Mouse (Mus musculus): Measurements from ENCODE around the gene D930020B18Rik. TPM values are rescaled to one million over a fixed set of nuclear protein-coding genes. Genes with fewer than 3 reads are reported as not detected.

The D930020B18Rik gene
- polyA plus RNA-seq, 1 experiment from 2014 or later: 2.2 TPM

DNA sequence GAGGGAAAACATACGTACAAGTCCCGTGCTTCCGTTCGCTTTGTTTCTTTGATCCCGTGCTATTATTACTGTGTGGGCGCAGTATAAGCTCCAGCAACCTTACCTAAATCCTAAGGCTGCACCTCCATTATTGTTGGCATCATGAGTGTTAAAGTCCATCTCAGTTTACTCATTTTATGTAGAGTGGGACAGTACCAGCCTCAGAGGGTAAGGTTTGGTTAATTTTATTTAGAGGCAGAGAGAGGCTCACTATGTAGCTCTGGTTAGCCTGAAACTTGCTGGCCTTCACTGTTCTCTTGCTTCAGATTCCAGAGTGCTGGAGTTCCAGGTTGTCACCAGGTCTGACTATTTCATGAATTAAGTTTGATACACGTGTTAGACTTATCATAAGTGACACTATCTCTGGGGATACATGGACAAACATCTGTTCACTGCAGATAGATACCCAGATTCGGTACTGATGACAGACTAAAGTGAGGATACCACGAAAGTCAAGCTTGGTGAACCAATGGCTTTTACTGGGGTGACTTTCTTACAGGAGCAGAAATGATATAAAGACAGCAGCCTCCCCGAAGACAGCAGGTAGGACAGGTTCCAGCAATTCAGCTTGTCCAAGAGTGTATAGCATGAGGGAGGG lies 14.1 kb upstream of the D930020B18Rik start:
- DNase-seq (ENCODE audit: low spot score): no peak
- no peak for ATAC-seq (ENCODE audit: low read depth)
- H3K9ac ChIP-seq (ENCODE audit: low read depth, low read length): no peak overlapping the region
- H3K4me2 ChIP-seq (ENCODE audit: low read depth, low read length): peak overlapping the region; percentile 52; the same call in 1 of the 2 replicates
- WGBS: 81% methylated on average over 10 of the region's 10 CpGs
- H3K36me3 ChIP-seq (ENCODE audit: control insufficient read depth, insufficient read depth, low read length): peaks cover 6% of the 10 kb centered on the region
- peaks cover 13% of the 10 kb centered on the region for H3K4me1 ChIP-seq (ENCODE audit: control insufficient read depth, insufficient read depth, low read length)
- no peak overlapping the region for H3K4me3 ChIP-seq (ENCODE audit: low read depth, low read length)
- H3K27me3 ChIP-seq (replicated peaks; ENCODE audit: control insufficient read depth, insufficient read depth, low read length): no peaks in the 10 kb centered on the region
- no peak overlapping the region for H3K27ac ChIP-seq (replicated peaks; ENCODE audit: low read depth, low read length)
- H3K9me3 ChIP-seq (ENCODE audit: control insufficient read depth, low read length): no peaks in the 10 kb centered on the region

DNA sequence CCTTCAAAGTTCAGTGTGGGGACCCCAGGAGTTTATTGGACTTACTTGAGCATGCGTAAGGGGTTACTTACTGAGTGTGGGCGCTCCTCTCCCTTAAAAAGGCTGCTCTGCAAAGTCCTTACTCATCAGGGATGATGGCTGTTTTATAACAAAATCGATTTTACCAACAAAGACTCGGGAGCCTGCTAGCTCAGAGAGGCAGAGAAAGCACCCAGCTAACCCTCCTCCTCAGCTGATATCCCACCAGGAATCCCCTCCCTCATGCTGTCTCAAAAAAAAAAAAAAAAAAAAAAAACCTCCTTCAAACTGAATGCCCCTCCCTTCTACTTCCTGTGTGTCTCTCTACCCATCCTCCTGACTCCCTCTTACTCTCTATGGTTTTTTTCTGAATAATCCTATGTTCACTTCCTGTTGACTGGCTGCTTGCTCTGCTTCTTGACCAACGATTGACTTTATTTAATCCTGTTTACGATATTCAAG lies 12.8 kb upstream of the D930020B18Rik start:
- Histone ChIP-seq H3K9me3 (ENCODE audit: control insufficient read depth, low read length) (no peaks in the 10 kb centered on the region), H3K9ac (ENCODE audit: low read depth, low read length) (no peak overlapping the region), H3K4me1 (ENCODE audit: control insufficient read depth, insufficient read depth, low read length) (peaks cover 13% of the 10 kb centered on the region), H3K4me2 (ENCODE audit: low read depth, low read length) (no peak overlapping the region), H3K4me3 (ENCODE audit: low read depth, low read length) (no peak overlapping the region), H3K27ac (replicated peaks; ENCODE audit: low read depth, low read length) (no peak overlapping the region), H3K27me3 (replicated peaks; ENCODE audit: control insufficient read depth, insufficient read depth, low read length) (no peaks in the 10 kb centered on the region), H3K36me3 (ENCODE audit: control insufficient read depth, insufficient read depth, low read length) (no peaks in the 10 kb centered on the region)
- DNase-seq (ENCODE audit: low spot score): no peak
- 85% methylated on average over 6 of the region's 6 CpGs for WGBS
- no peak for ATAC-seq (ENCODE audit: low read depth)

DNA sequence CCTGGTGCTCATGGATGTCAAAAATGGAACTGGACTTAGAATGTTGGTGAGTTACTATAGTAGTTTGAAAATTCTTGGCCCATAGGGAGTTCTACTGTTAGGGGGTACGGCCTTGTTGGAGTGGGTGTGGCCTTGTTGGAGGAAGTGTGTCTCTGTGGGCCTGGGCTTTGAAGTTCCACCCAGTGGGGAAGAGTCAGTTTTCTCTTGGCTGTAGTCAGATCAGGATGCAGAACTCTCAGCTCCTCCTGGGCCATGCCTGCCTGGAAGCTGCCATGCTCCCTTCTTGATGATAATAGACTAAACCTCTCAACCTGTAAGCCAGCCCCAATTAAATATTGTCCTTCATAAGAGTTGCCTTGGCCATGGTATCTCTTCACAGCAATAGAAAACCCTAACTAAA lies 7.2 kb upstream of the D930020B18Rik start:
- H3K27ac ChIP-seq (replicated peaks; ENCODE audit: low read depth, low read length): no peak overlapping the region
- no peak overlapping the region for H3K4me3 ChIP-seq (ENCODE audit: low read depth, low read length)
- no peaks in the 10 kb centered on the region for H3K27me3 ChIP-seq (replicated peaks; ENCODE audit: control insufficient read depth, insufficient read depth, low read length)
- no peaks in the 10 kb centered on the region for H3K36me3 ChIP-seq (ENCODE audit: control insufficient read depth, insufficient read depth, low read length)
- H3K9ac ChIP-seq (ENCODE audit: low read depth, low read length): no peak overlapping the region
- no peaks in the 10 kb centered on the region for H3K4me1 ChIP-seq (ENCODE audit: control insufficient read depth, insufficient read depth, low read length)
- no peak overlapping the region for H3K4me2 ChIP-seq (ENCODE audit: low read depth, low read length)
- no peak for ATAC-seq (ENCODE audit: low read depth)
- no peaks in the 10 kb centered on the region for H3K9me3 ChIP-seq (ENCODE audit: control insufficient read depth, low read length)
- WGBS: 47% methylated on average over 1 of the region's 1 CpGs
- DNase-seq (ENCODE audit: low spot score): no peak

DNA sequence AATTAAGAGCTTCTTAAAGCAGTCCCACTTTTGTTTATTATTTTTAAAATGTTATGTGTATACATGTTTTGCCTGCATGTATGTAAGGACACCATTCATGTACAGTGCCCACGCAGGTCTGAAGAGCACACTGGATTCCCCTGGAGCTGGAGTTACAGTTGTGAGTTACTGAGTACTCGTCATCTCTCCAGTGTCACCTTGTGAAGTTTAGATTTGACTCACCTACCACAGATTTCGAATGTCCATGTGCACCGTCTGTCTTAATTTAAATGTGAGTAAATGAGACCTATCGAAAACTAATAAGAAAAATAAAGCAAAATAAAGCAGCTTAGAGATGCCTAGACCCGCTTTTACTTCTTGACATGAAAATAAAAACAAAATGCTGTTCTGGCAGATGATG lies 5.1 kb upstream of the D930020B18Rik start:
- no peak for ATAC-seq (ENCODE audit: low read depth)
- H3K4me2 ChIP-seq (ENCODE audit: low read depth, low read length): no peak overlapping the region
- no peak overlapping the region for H3K27ac ChIP-seq (replicated peaks; ENCODE audit: low read depth, low read length)
- H3K9me3 ChIP-seq (ENCODE audit: control insufficient read depth, low read length): no peaks in the 10 kb centered on the region
- DNase-seq (ENCODE audit: low spot score): no peak
- H3K9ac ChIP-seq (ENCODE audit: low read depth, low read length): no peak overlapping the region
- WGBS: 90% methylated on average over 6 of the region's 6 CpGs
- no peaks in the 10 kb centered on the region for H3K36me3 ChIP-seq (ENCODE audit: control insufficient read depth, insufficient read depth, low read length)
- H3K4me3 ChIP-seq (ENCODE audit: low read depth, low read length): no peak overlapping the region
- H3K4me1 ChIP-seq (ENCODE audit: control insufficient read depth, insufficient read depth, low read length): no peaks in the 10 kb centered on the region
- H3K27me3 ChIP-seq (replicated peaks; ENCODE audit: control insufficient read depth, insufficient read depth, low read length): 0 out of 2 replicates have a peak, but pooled peaks cover 3% of the 10 kb centered on the region

DNA sequence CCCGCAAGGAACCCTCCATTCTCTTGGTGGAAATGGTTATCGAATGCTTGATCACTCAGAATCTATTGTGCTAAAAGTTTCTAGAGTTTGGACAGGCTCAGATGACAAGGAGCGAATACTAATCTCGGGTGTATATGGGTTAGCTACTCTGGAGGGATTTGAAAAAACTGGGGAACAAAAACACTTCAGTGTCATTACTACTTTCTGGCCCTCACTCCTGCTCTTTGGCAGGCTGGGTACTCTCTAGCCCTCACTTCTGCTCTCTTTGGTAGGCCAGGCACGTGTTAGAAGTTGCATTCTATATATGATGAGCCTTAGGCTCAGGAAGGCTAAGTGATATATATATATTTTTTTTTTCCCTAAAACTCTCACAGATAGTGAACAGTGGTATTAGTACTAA lies 1.8 kb upstream of the D930020B18Rik start:
- DNase-seq (ENCODE audit: low spot score) (no peak), ATAC-seq (ENCODE audit: low read depth) (no peak)
- Histone ChIP-seq H3K9me3 (ENCODE audit: control insufficient read depth, low read length) (no peaks in the 10 kb centered on the region), H3K4me2 (ENCODE audit: low read depth, low read length) (no peak overlapping the region), H3K4me1 (ENCODE audit: control insufficient read depth, insufficient read depth, low read length) (peaks cover 3% of the 10 kb centered on the region; the same call in 1 of the 2 replicates), H3K9ac (ENCODE audit: low read depth, low read length) (no peak overlapping the region), H3K36me3 (ENCODE audit: control insufficient read depth, insufficient read depth, low read length) (no peaks in the 10 kb centered on the region), H3K4me3 (ENCODE audit: low read depth, low read length) (no peak overlapping the region), H3K27me3 (replicated peaks; ENCODE audit: control insufficient read depth, insufficient read depth, low read length) (peaks cover 25% of the 10 kb centered on the region), H3K27ac (replicated peaks; ENCODE audit: low read depth, low read length) (no peak overlapping the region)
- 76% methylated on average over 5 of the region's 5 CpGs for WGBS

DNA sequence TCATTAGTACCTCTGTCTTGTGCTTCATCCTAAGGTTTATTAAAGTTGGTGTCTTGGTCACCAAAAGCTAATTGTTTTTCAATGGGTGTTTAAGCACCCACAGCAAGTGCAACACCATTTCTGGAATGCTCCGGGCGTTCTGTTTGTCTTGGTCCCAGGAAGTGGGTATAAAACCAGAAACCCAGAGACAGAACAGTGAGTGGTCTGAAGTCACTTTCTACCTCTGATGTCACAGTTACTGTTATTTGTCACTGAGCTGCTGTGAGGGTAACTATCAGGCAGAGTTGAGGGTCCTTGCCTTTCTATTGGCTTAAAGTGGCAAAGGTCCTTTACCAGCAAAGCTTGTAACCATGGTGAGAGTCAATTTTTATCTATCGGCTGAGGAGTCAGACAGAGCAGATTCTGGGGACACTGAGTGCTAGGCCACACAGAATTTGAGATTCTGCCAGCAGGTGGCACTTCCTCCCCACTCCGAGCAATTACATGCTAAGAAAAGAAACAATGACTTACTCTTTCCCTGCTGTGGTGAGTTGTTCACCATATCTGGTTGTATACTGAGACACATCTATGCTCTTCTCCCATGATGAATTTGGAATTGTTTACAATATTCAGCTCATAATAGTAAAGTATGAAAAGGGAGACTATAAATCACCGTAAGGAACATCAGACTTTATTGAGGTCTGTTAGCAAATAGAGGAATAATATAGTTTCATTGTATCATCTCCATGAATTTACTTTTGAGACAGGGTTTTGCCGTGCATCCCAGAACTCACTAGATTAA lies 1.0 kb upstream of the D930020B18Rik start:
- H3K4me3 ChIP-seq (ENCODE audit: low read depth, low read length): no peak overlapping the region
- 53% methylated on average over 6 of the region's 6 CpGs for WGBS
- H3K9ac ChIP-seq (ENCODE audit: low read depth, low read length): no peak overlapping the region
- no peaks in the 10 kb centered on the region for H3K9me3 ChIP-seq (ENCODE audit: control insufficient read depth, low read length)
- H3K4me1 ChIP-seq (ENCODE audit: control insufficient read depth, insufficient read depth, low read length): peaks cover 3% of the 10 kb centered on the region; the same call in 1 of the 2 replicates
- peaks cover 25% of the 10 kb centered on the region for H3K27me3 ChIP-seq (replicated peaks; ENCODE audit: control insufficient read depth, insufficient read depth, low read length)
- no peaks in the 10 kb centered on the region for H3K36me3 ChIP-seq (ENCODE audit: control insufficient read depth, insufficient read depth, low read length)
- H3K27ac ChIP-seq (replicated peaks; ENCODE audit: low read depth, low read length): no peak overlapping the region
- H3K4me2 ChIP-seq (ENCODE audit: low read depth, low read length): peak overlapping the region; percentile 96
- DNase-seq (ENCODE audit: low spot score) (peak; percentile 65), ATAC-seq (ENCODE audit: low read depth) (peak; percentile 60; the same call in 1 of the 2 replicates)

DNA sequence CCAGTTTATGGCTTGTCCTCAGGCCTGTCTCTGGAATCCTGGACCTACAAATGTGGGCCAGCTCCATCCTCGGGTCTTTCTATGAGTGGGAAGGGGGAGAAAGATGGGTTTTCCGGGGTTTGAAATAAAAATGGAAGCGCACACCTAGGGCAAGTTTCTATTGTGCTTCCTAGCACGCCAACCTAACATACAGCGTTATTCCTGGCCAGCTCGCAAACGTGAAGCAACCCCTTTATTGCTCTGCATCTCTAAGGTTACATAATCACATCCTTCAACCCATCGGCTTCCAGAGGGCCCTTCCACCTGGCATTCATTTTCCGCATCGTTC lies 480 bp upstream of the D930020B18Rik start:
- Histone ChIP-seq H3K27ac (replicated peaks; ENCODE audit: low read depth, low read length) (no peak overlapping the region), H3K36me3 (ENCODE audit: control insufficient read depth, insufficient read depth, low read length) (no peaks in the 10 kb centered on the region), H3K9ac (ENCODE audit: low read depth, low read length) (no peak overlapping the region), H3K4me1 (ENCODE audit: control insufficient read depth, insufficient read depth, low read length) (peaks cover 3% of the 10 kb centered on the region; the same call in 1 of the 2 replicates), H3K27me3 (replicated peaks; ENCODE audit: control insufficient read depth, insufficient read depth, low read length) (peaks cover 25% of the 10 kb centered on the region), H3K9me3 (ENCODE audit: control insufficient read depth, low read length) (no peaks in the 10 kb centered on the region), H3K4me2 (ENCODE audit: low read depth, low read length) (peak overlapping the region; percentile 96), H3K4me3 (ENCODE audit: low read depth, low read length) (peak overlapping the region; percentile 62)
- DNase-seq (ENCODE audit: low spot score) (no peak), ATAC-seq (ENCODE audit: low read depth) (no peak)
- WGBS: 10% methylated on average over 10 of the region's 10 CpGs

DNA sequence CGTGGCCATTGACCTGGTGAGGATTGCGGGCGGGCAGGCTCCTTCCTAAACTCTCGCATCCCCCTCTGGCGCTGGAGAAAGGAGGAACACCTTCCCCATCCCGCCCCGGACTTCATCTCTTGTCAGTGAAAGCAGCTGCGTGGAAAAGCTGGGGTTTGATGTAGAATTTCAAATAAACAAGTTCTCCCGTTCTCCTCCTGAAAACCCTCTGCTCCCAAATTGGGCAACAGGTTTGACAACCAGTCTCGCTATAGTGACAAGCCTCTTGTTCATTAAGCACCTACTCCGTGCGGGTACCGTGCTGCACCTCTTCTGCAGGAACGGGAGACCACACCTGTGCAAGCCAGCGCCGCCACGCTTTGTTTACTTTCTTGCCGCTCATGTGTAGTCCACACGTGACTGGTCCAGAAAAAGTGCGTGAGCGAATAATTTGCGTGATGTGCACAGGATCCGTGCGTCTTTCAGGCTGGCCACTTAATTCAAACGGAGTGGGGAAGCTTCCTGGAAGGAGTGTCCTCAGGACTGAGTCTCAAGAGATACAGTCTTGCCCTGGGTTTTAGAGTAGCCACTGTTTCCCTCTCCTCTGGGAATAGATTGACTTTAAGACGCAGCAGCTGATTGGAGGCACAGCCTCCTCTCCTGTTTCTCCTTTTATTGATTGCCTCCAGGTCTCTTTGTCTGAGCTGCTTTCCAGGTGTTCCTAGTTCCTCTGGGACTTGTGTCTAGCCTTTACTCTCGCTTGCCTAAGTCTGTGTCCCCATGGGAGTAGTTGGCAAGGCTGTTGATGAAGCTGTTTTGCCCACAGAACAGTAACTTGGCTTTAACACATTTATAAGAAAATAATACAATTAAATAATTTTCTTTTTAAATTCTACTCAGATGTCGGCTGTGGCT lies 913 bp downstream of the D930020B18Rik start:
- 3% methylated on average over 28 of the region's 28 CpGs for WGBS
- ATAC-seq (ENCODE audit: low read depth) (peak; percentile 56), DNase-seq (ENCODE audit: low spot score) (peak; percentile 72)
- Histone ChIP-seq H3K9ac (ENCODE audit: low read depth, low read length) (peak overlapping the region; percentile 61), H3K36me3 (ENCODE audit: control insufficient read depth, insufficient read depth, low read length) (no peaks in the 10 kb centered on the region), H3K9me3 (ENCODE audit: control insufficient read depth, low read length) (no peaks in the 10 kb centered on the region), H3K27ac (replicated peaks; ENCODE audit: low read depth, low read length) (peak overlapping the region; percentile 42), H3K4me2 (ENCODE audit: low read depth, low read length) (peak overlapping the region; percentile 96), H3K27me3 (replicated peaks; ENCODE audit: control insufficient read depth, insufficient read depth, low read length) (peaks cover 25% of the 10 kb centered on the region), H3K4me1 (ENCODE audit: control insufficient read depth, insufficient read depth, low read length) (peaks cover 3% of the 10 kb centered on the region; the same call in 1 of the 2 replicates), H3K4me3 (ENCODE audit: low read depth, low read length) (peak overlapping the region; percentile 62)

Data from embryonic facial prominence, embryonic 14.5 days (tissue).